Mouse (Mus musculus) heart, embryonic 10.5 days (tissue): Measurements from ENCODE around the gene Tlr7. TPM values are rescaled to one million over a fixed set of nuclear protein-coding genes. Genes with fewer than 3 reads are reported as not detected.
A peak's percentile ranks its signal among the peaks of the same experiment; 100 is the strongest.
"Not testable (repeated sequence)": the region's sequence is repeated elsewhere in the genome, so short reads cannot be mapped to it uniquely, and the experiment has no call there.

Source experiments
- DNase-seq: peaks from one replicate; pipeline ENCODE4 v3.0.0-alpha.2; 2017; ENCODE audit warnings: low spot score
- H3K27ac ChIP-seq: fragments of 300-500 bp; sonication (generic); 2 replicates; pipeline ENCODE4 v1.5.1; 2016; ENCODE audit warnings: mild to moderate bottlenecking
- H3K27me3 ChIP-seq: fragments of 300-500 bp; sonication (generic); 2 replicates; pipeline ENCODE4 v1.6.1; 2016; ENCODE audit warnings: mild to moderate bottlenecking; ENCODE audit not compliant: poor library complexity, insufficient read depth, severe bottlenecking
- H3K36me3 ChIP-seq: fragments of 300-500 bp; sonication (generic); 2 replicates; pipeline ENCODE4 v1.6.1; 2016; ENCODE audit warnings: mild to moderate bottlenecking, moderate library complexity
- H3K4me1 ChIP-seq: fragments of 300-500 bp; sonication (generic); 2 replicates; pipeline ENCODE4 v1.6.1; 2016; ENCODE audit warnings: mild to moderate bottlenecking
- H3K4me3 ChIP-seq: fragments of 300-500 bp; sonication (generic); 2 replicates; pipeline ENCODE4 v1.5.1; 2016; ENCODE audit warnings: mild to moderate bottlenecking, moderate library complexity
- H3K9me3 ChIP-seq: fragments of 300-500 bp; sonication (generic); 2 replicates; pipeline ENCODE4 v1.6.1; 2016; ENCODE audit warnings: mild to moderate bottlenecking, moderate library complexity
- WGBS: fragments of 180-500 bp; shearing (Covaris S2); methylation state at CpG from one replicate; pipeline ENCODE4 v1.1.7; 2016; 5-methylcytosine and 5-hydroxymethylcytosine counted together
- polyA plus RNA-seq: library from polyadenylated mRNA; unstranded; fragments of >200 nt; fragmentation: Nextera tagmentation; extraction: Ambion mirVana; gene quantifications from 2 replicates; pipeline ENCODE4 v1.2.1, GENCODE M21; 2016

Gene Tlr7
- polyA plus RNA-seq, 1 experiment from 2014 or later, result 0.14 TPM

- no peaks in the 10 kb centered on the region for H3K36me3 ChIP-seq
- no peak overlapping the region for H3K27ac ChIP-seq
- no peak overlapping the region for H3K4me3 ChIP-seq
- no peak for DNase-seq
- no peaks in the 10 kb centered on the region for H3K27me3 ChIP-seq
- 62% methylated on average over 4 of the region's 4 CpGs for WGBS
- no peaks in the 10 kb centered on the region for H3K9me3 ChIP-seq
- no peaks in the 10 kb centered on the region for H3K4me1 ChIP-seq
Observed at GRCm38 (mm10) chrX:167330993-167331392, 635 bp upstream of the Tlr7 start.

DNA sequence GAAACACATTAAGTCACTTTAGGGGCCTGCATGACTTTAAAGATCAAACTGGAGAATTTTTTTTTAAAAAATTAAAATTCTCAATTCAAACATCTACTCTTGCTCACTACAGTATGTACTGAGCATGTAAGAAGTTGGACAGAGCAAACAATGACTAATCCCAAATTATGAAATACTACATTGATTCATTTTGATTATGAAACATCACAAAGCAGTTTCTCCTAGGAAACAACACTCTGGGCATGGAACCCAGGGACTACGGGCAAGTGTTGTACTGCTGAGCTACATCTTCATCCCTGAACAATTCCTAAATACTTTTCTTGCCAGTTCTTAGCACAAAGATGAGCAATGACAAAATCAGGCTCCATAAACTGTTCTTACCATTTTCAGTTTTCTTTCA lies 738 bp downstream of the Tlr7 start:
- Histone ChIP-seq H3K4me1 (no peaks in the 10 kb centered on the region), H3K9me3 (no peaks in the 10 kb centered on the region), H3K36me3 (no peaks in the 10 kb centered on the region), H3K27me3 (no peaks in the 10 kb centered on the region), H3K27ac (no peak overlapping the region), H3K4me3 (no peak overlapping the region)
- no peak for DNase-seq
- 79% methylated on average over 1 of the region's 1 CpGs for WGBS

- Histone ChIP-seq H3K4me1 (no peaks in the 10 kb centered on the region), H3K27me3 (no peaks in the 10 kb centered on the region), H3K4me3 (no peak overlapping the region), H3K36me3 (no peaks in the 10 kb centered on the region), H3K9me3 (no peaks in the 10 kb centered on the region), H3K27ac (no peak overlapping the region)
- WGBS, result 75% methylated on average over 1 of the region's 1 CpGs
- no peak for DNase-seq
Observed at GRCm38 (mm10) chrX:167329098-167329497, 1.3 kb downstream of the Tlr7 start.

DNA sequence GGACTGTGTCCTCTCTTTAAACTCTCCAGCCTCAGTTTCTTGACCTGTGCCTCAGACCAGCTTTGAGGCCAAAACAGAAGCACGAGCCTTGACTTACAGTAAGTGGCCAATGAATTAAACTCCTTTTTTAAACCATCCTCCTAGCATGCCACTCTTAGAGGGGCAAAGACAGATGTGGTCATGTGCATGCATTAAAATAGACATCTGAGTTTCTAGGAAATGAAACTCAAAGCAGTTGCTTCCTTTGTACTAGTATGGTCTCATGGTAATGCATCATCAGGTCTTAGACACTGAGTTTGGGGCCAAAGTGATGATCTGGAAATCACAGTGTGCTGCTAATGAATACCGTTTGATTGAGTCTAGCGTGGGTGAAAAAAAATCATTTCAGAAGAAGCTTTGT lies 1.8 kb downstream of the Tlr7 start:
- Histone ChIP-seq H3K27ac (no peak overlapping the region), H3K9me3 (no peaks in the 10 kb centered on the region), H3K36me3 (no peaks in the 10 kb centered on the region), H3K27me3 (no peaks in the 10 kb centered on the region), H3K4me1 (no peaks in the 10 kb centered on the region), H3K4me3 (no peak overlapping the region)
- 84% methylated on average over 3 of the region's 3 CpGs for WGBS
- DNase-seq, result no peak

- no peak for DNase-seq
- Histone ChIP-seq H3K9me3 (no peaks in the 10 kb centered on the region), H3K4me1 (no peaks in the 10 kb centered on the region), H3K36me3 (no peaks in the 10 kb centered on the region), H3K4me3 (no peak overlapping the region), H3K27me3 (no peaks in the 10 kb centered on the region; the same call in 1 of the 2 replicates), H3K27ac (no peak overlapping the region)
- 40% methylated on average over 1 of the region's 1 CpGs for WGBS
Observed at GRCm38 (mm10) chrX:167323742-167324141, 6.6 kb downstream of the Tlr7 start.

- no peaks in the 10 kb centered on the region for H3K9me3 ChIP-seq
- H3K27me3 ChIP-seq, result no peaks in the 10 kb centered on the region; the same call in 1 of the 2 replicates
- H3K27ac ChIP-seq, result no peak overlapping the region
- no peaks in the 10 kb centered on the region for H3K36me3 ChIP-seq
- 56% methylated on average over 4 of the region's 4 CpGs for WGBS
- H3K4me3 ChIP-seq, result no peak overlapping the region
- DNase-seq, result no peak
- no peaks in the 10 kb centered on the region for H3K4me1 ChIP-seq
Observed at GRCm38 (mm10) chrX:167321233-167321806, 9.0 kb downstream of the Tlr7 start.

GRCm38 (mm10) chrX:167318819-167319396 lies 11.4 kb downstream of the Tlr7 start:
- Histone ChIP-seq H3K27me3 (no peaks in the 10 kb centered on the region; the same call in 1 of the 2 replicates), H3K4me1 (no peaks in the 10 kb centered on the region), H3K4me3 (no peak overlapping the region), H3K9me3 (no peaks in the 10 kb centered on the region), H3K36me3 (no peaks in the 10 kb centered on the region), H3K27ac (no peak overlapping the region)
- DNase-seq, result no peak
- 66% methylated on average over 4 of the region's 4 CpGs for WGBS

DNA sequence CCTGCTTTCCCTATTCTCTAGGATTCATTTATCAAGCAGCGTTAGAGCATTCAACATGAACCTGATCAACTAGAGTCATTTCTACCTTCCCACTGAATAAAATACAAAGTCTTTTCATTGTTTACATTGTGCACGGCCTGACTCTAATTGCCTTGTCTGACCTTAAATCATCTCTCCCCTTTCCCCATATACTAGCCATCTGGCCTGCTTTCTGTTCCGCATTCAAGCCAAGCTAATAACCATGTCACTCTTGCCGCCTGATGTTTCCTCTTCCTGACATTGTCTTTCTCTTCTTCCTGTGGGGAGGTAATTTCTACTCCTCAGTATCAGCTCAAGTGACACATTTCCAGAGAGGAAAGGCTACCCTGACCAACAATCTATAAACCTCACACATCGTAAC lies 14.6 kb downstream of the Tlr7 start:
- 70% methylated on average over 5 of the region's 5 CpGs for WGBS
- no peaks in the 10 kb centered on the region; the same call in 1 of the 2 replicates for H3K27me3 ChIP-seq

DNA sequence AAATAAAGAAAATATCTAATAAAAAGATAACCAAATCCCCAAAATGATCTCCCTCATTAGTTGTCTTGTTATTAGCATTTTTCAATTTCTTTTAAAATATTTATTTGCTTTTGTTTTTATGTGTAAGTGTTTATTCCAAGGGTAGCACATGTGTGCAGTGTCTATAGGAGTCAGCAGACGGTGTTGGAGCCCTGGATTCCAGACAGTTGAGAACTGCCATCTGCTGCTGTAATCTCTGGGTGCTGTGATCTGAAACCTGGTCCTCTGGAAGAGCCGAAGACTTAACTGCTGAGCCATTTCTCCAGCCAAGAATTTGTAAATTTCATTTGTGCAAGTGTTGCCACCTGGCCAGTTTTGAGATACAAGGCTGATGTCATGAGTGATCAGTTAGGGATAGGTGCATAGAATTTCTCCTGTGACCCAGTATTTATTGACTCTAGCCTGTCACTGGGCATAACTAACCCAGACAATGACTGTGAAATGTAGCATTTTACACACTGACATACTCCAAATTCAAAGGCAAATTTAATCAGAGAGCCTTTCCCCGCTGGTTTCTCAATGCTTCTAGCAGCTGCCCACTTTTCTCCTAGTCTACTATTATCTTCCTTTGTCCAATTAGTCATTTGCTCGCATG lies 15.1 kb downstream of the Tlr7 start:
- no peak for DNase-seq
- H3K36me3 ChIP-seq, result no peaks in the 10 kb centered on the region
- no peaks in the 10 kb centered on the region; the same call in 1 of the 2 replicates for H3K27me3 ChIP-seq
- 79% methylated on average over 4 of the region's 4 CpGs for whole genome bisulfite sequencing
- no peak overlapping the region for H3K4me3 ChIP-seq
- H3K9me3 ChIP-seq, result no peaks in the 10 kb centered on the region
- H3K4me1 ChIP-seq, result no peaks in the 10 kb centered on the region
- H3K27ac ChIP-seq, result no peak overlapping the region

More for the DNA sequence above, 14.6 kb downstream of the Tlr7 start:
- no peak overlapping the region for H3K27ac ChIP-seq
- H3K4me3 ChIP-seq, result no peak overlapping the region
- no peaks in the 10 kb centered on the region for H3K36me3 ChIP-seq
- H3K9me3 ChIP-seq, result no peaks in the 10 kb centered on the region
- DNase-seq, result no peak
- H3K4me1 ChIP-seq, result no peaks in the 10 kb centered on the region

DNA sequence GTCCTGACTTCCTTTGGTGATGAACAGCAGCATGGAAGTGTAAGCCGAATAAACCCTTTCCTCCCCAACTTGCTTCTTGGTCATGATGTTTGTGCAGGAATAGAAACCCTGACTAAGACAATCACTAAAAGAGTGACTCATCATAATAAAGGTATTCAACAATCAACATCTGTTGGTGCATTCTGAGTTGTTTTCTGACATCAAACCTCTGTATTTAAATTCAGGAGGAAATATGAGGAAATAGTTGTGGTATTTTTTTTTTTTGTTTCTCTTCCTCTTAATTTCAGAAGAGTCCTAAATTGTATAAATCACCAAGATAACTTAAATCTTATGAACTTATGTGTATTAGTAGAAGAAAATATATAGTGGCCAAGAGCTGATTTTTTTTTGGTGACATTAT lies 28.3 kb downstream of the Tlr7 start:
- not testable (repeated sequence) for H3K27me3 ChIP-seq, H3K9me3 ChIP-seq, DNase-seq, H3K27ac ChIP-seq, H3K4me3 ChIP-seq, H3K36me3 ChIP-seq, H3K4me1 ChIP-seq
- WGBS, result 80% methylated on average over 1 of the region's 1 CpGs

DNA sequence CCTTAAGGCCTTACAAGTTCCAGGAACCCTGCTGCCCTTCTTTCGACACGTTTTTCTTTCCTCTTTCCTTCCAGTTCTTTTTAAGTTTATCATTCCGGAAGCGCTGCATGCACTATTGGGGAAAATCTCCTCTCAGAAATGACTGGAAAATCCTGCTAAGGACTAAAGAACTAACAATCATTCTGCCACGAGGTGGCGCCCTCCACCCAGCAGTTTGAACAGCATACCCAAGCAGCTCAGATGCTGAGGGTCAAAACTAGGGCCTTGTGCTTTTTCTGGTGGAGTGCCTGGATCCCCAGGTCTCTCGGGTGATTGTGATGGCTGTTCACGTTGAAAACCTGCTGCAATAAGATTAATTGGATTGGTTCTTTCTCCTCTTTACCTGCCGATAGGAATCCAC lies 53.4 kb downstream of the Tlr7 start:
- Histone ChIP-seq H3K36me3 (no peaks in the 10 kb centered on the region), H3K4me1 (no peaks in the 10 kb centered on the region), H3K27ac (no peak overlapping the region), H3K4me3 (peak overlapping the region; percentile 45), H3K9me3 (no peaks in the 10 kb centered on the region), H3K27me3 (no peaks in the 10 kb centered on the region)
- 21% methylated on average over 9 of the region's 9 CpGs for WGBS
- DNase-seq, result peak; percentile 78

GRCm38 (mm10) chrX:167276551-167276950 lies 53.8 kb downstream of the Tlr7 start:
- H3K4me1 ChIP-seq, result no peaks in the 10 kb centered on the region
- whole genome bisulfite sequencing, result 38% methylated on average over 10 of the region's 10 CpGs
- no peaks in the 10 kb centered on the region for H3K27me3 ChIP-seq
- H3K27ac ChIP-seq, result no peak overlapping the region
- no peaks in the 10 kb centered on the region for H3K36me3 ChIP-seq
- no peaks in the 10 kb centered on the region for H3K9me3 ChIP-seq
- peak overlapping the region; percentile 45 for H3K4me3 ChIP-seq
- DNase-seq, result no peak

DNA sequence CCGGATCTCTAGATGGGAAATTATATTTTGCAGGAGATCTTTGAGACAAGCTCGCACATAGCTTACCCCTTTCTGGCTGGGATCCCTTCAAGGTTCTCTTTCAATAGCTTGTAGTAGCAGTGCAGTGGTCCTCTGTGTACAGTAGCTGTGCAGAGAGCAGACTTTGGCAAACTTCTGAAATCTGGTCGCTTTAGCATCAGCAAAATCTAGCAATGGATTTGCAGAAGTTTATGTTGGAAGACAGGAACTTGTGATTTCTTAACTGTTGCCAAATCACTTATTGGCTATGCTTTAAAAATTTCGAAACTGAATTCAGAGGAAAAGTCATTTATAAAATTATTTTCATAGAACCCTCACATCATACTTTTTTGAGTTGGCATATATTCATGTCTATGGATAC lies 66.3 kb downstream of the Tlr7 start, which contains the start of gene Tlr8:
Tlr8 (minus strand) TSS at position 244 of the 400 bp plus-strand sequence.
- DNase-seq, result no peak
- Histone ChIP-seq H3K27me3 (peaks cover 5% of the 10 kb centered on the region; the same call in 1 of the 2 replicates), H3K9me3 (no peaks in the 10 kb centered on the region), H3K36me3 (no peaks in the 10 kb centered on the region), H3K27ac (no peak within 1 kb of the TSS), H3K4me3 (no peak within 1 kb of the TSS), H3K4me1 (no peaks in the 10 kb centered on the region)
- 68% methylated on average over 4 of the region's 4 CpGs for WGBS
